Mouse (Mus musculus) neural tube, embryonic 12.5 days (tissue): ENCODE measurements around the gene Tcstv1. TPM values are rescaled to one million over a fixed set of nuclear protein-coding genes. Genes with fewer than 3 reads are reported as not detected.
"Not testable (repeated sequence)": the region's sequence is repeated elsewhere in the genome, so short reads cannot be mapped to it uniquely, and the experiment has no call there.

ENCODE experiments used
- ATAC-seq: fragments of 200-750 bp; cut with Nextera tagmentation; 2 replicates; pipeline ENCODE4 v1.8.0; 2017; ENCODE audit warnings: low read depth, mild to moderate bottlenecking, moderate TSS enrichment, moderate library complexity; ENCODE audit not compliant: low FRiP score
- H3K27ac ChIP-seq: fragments of 300-500 bp; sonication (generic); 2 replicates; pipeline ENCODE4 v1.5.1; 2016
- H3K27me3 ChIP-seq: fragments of 300-500 bp; sonication (generic); replicated peaks from 2 replicates; pipeline ENCODE4 v1.6.1; 2016; ENCODE audit warnings: mild to moderate bottlenecking
- H3K36me3 ChIP-seq: fragments of 300-500 bp; sonication (generic); 2 replicates; pipeline ENCODE4 v1.6.1; 2016; ENCODE audit warnings: mild to moderate bottlenecking
- H3K4me1 ChIP-seq: fragments of 300-500 bp; sonication (generic); 2 replicates; pipeline ENCODE4 v1.6.1; 2016
- H3K4me2 ChIP-seq: fragments of 300-500 bp; sonication (generic); replicated peaks from 2 replicates; pipeline ENCODE4 v1.6.1; 2016; ENCODE audit warnings: mild to moderate bottlenecking
- H3K4me3 ChIP-seq: fragments of 300-500 bp; sonication (generic); 2 replicates; pipeline ENCODE4 v1.5.1; 2016
- H3K9ac ChIP-seq: fragments of 300-500 bp; sonication (generic); 2 replicates; pipeline ENCODE4 v1.6.1; 2016; ENCODE audit warnings: mild to moderate bottlenecking
- H3K9me3 ChIP-seq: fragments of 300-500 bp; sonication (generic); 2 replicates; pipeline ENCODE4 v1.6.1; 2016; ENCODE audit warnings: mild to moderate bottlenecking
- WGBS: fragments of 180-500 bp; shearing (Covaris S2); methylation state at CpG from one replicate; pipeline ENCODE4 v1.1.7; 2016; 5-methylcytosine and 5-hydroxymethylcytosine counted together
- polyA plus RNA-seq: library from polyadenylated mRNA; unstranded; fragments of >200 nt; fragmentation: Nextera tagmentation; extraction: Ambion mirVana; gene quantifications from 2 replicates; pipeline ENCODE4 v1.2.1, GENCODE M21; 2016

Gene Tcstv1
- polyA plus RNA-seq: not detected in 2 replicates

DNA sequence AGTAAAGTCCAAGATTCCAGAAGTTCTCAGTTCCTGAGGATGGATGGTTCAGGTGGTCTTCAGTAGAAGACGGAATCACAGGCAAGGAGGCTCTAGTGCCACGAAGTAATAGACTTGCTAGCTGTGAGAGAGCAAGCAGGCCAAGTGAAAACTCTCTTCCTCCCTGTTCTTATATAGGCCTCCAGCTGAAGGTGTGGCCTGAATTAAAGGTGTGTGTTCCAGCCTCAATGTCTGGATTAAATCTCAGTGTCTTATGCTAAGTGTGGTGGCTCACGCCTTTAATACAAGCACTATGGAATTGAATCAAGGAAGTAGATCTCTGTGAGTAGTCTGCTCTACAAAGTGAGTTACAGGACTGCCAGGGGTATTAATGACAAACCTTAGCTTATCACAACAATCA lies at the start of gene Tcstv1:
Gene Tcstv1, minus strand, starts transcription at position 101 of the 400 bp plus-strand sequence.
- not testable (repeated sequence) for H3K36me3 ChIP-seq, H3K27ac ChIP-seq, H3K9ac ChIP-seq, H3K9me3 ChIP-seq, H3K4me3 ChIP-seq, H3K27me3 ChIP-seq, ATAC-seq, H3K4me2 ChIP-seq, H3K4me1 ChIP-seq
- 83% methylated on average over 3 of the region's 3 CpGs for WGBS

DNA sequence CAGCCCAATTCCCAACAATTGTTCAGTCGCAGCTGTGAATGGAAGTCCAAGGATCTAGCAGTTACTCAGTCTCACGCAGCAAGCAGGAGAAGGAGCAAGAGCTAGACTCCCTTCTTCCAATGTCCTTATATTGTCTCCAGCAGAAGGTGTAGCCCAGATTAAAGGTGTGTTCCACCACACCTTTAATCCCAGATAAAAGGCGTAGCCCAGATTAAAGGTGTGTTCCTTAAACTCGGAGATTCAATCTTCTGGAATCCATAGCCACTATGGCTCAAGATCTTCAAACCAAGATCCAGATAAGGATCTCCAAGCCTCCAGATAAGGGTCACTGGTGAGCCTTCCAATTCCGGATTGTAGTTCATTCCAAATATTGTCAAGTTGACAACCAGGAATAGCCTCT lies 34.6 kb upstream of the Tcstv1 start, which contains the start of gene Gm21761:
Gene Gm21761, minus strand, starts transcription at position 101 of the 400 bp plus-strand sequence.
- not testable (repeated sequence) for H3K9ac ChIP-seq, H3K9me3 ChIP-seq, ATAC-seq, H3K4me1 ChIP-seq, H3K4me2 ChIP-seq, H3K36me3 ChIP-seq, H3K4me3 ChIP-seq, H3K27me3 ChIP-seq, H3K27ac ChIP-seq
- 100% methylated on average over 1 of the region's 5 CpGs for WGBS

DNA sequence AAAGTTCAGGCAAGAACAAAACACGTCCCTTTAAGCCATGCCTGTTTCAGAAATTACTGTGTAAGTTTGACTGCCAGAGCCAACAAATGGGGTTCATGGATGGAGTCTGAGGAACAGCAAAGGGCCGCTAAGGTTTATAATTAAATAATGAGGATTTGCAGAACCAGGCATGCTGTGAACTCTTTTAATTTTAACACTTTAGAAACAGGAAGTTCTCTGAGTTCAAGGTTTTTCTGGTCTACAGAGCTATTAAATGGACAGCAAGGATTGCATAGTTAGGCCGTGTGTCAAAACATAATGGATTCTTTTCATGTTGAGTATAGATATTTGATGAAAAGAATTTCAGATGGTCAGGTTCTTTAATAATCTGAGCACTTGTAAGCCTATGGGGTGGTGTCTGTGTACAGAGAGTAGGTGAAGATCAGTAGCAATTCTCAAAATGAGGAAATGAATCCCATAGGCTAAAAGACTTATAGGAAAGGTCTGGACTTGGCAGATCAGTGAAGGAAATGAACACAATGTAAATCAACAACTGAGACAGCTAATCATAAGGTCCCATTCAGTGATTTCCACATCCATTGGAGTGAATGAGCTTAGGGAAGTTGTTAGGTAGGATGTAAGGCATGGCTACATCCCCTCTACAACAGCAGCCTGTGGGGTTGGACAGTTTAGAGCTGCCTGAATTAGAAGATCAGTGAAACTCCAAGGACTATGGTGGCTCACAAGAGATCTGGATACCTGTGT lies 30.2 kb upstream of the Tcstv1 start:
- H3K9ac ChIP-seq, H3K36me3 ChIP-seq, H3K27me3 ChIP-seq, H3K27ac ChIP-seq, ATAC-seq, H3K4me1 ChIP-seq, H3K4me2 ChIP-seq, H3K9me3 ChIP-seq, H3K4me3 ChIP-seq: not testable (repeated sequence)
- WGBS: 90% methylated on average over 3 of the region's 3 CpGs

DNA sequence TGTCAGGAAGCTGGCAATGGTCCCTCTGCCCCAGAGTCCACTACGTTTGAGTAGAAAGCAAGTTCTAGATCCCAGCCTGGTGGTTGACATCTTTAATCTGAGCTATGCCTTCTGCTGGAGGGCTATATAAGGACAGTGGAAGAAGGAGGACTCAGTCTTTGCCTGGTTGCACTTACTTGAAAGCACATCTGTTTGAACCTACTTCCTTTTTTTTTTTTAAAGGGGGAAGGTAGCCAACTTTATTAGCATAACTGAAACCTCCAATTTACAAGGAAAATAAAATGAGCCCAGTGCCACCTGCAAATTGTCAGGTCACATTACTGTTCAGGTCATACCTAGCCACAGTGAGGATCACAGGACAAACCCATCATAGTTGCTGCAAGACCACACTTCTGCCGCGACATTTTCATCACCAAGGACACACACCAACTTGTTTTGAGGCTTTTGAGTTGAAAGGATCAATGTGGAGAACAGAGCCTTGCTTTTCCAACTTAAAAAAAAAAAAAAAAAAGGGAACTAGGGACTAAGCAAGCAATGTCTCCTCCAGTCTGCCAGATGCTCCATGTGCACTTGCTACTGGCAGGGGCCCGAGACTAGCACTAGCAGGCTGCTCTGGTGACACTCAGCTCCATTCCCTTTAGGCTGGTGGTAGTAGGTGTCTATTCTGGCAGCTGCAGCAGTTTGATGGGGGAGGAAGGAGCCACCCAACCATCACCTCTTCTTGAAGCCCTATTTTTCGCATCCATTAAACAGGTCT lies 22.6 kb upstream of the Tcstv1 start:
- H3K27me3 ChIP-seq, H3K4me2 ChIP-seq, H3K9me3 ChIP-seq, H3K9ac ChIP-seq, H3K36me3 ChIP-seq, H3K27ac ChIP-seq, H3K4me3 ChIP-seq, ATAC-seq, H3K4me1 ChIP-seq: not testable (repeated sequence)
- WGBS: 76% methylated on average over 4 of the region's 5 CpGs

DNA sequence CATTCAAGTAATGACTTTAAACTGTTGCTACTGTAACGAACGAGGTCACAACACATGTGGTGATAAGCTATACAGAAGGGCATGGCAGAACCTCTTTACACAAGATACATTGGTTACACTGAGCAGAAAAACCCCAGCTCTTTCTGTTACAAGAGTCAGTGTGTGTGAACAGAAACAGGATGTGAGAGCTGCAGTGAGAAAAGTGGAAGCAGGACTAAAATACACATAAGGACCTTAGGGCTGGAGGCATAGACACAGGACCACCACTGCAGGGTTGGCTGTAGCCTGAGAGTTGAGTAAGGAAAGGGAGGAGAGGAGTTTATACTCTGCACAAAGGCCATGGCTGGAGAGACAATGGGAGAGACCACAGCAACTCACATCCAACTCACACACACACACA lies 21.9 kb upstream of the Tcstv1 start:
- H3K36me3 ChIP-seq, H3K4me1 ChIP-seq, H3K27ac ChIP-seq, H3K9me3 ChIP-seq, H3K4me3 ChIP-seq, ATAC-seq, H3K9ac ChIP-seq, H3K27me3 ChIP-seq, H3K4me2 ChIP-seq: not testable (repeated sequence)
- 71% methylated on average over 2 of the region's 2 CpGs for WGBS

DNA sequence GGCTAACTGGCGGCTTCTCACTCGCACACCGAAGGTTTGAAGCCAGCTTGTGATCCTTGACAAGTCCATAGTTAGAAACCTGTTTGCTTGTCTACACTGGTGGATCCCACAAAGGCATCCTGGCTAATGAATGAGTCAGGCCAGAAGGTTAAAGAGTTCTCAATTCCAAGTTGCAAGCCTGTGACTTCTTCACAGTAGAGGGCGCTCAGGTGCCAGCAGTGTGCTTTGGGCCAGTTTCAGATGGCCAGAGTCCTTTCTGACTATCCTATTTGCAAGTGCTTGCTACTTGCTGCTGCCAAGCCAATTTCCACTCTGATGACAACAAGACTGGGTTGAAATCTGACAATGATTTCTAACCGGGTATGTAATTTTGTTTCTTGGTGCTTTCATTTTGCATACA lies 4.0 kb upstream of the Tcstv1 start:
- H3K27me3 ChIP-seq, H3K4me2 ChIP-seq, H3K9me3 ChIP-seq, H3K4me3 ChIP-seq, H3K36me3 ChIP-seq, H3K4me1 ChIP-seq, H3K27ac ChIP-seq, ATAC-seq, H3K9ac ChIP-seq: not testable (repeated sequence)
- 51% methylated on average over 5 of the region's 5 CpGs for WGBS

DNA sequence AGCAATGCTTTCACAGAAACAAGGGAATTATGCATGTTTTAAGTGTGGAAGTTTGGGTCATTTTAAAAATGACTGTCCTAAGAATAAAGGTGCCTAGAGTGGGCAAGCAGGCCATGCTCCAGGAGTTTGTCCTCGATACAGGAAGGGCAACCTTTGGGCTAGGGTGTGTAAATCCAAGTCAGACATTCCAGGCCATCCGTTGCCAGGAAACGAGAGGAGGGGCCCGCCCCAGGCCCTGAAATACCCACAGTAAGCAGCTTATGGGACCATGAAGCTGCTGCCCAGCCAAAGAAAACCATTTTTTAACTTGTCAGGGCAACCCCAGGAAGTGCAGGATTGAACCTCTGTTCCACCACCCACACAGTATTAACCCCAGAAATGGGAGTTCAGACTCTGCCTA lies 7.7 kb downstream of the Tcstv1 start:
- 29% methylated on average over 4 of the region's 4 CpGs for WGBS

DNA sequence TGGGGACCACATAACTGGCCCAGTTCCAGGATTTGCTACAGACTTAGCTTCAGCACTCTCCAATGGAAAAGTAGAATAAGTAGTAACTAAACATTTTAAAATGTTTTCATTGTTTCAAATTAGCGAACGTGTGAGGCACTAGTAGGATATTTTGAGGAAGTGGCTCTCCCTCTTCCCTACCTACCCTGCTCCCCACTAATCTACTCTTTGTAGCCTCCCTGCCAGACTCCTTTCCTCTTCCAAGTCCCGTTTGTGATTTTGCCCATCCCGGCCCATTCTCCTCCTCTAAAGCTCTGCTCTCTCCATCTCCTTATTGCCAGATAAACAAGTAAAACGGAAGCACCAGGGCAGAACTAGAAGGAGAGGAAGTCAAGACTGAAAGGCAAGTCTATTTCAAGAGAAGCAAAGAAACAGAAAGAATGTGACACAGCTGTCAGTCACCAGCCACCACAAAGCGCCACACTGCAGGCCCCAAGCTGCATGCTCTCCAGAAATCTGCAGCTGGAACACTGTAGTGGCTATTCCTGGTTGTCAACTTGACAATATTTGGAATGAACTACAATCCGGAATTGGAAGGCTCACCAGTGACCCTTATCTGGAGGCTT lies 30.1 kb downstream of the Tcstv1 start:
- H3K27me3 ChIP-seq: not testable (repeated sequence)
- 84% methylated on average over 6 of the region's 7 CpGs for WGBS

More for the DNA sequence above, 7.7 kb downstream of the Tcstv1 start:
- not testable (repeated sequence) for H3K4me1 ChIP-seq, H3K4me3 ChIP-seq, ATAC-seq, H3K9me3 ChIP-seq, H3K9ac ChIP-seq, H3K27me3 ChIP-seq, H3K36me3 ChIP-seq, H3K27ac ChIP-seq, H3K4me2 ChIP-seq

DNA sequence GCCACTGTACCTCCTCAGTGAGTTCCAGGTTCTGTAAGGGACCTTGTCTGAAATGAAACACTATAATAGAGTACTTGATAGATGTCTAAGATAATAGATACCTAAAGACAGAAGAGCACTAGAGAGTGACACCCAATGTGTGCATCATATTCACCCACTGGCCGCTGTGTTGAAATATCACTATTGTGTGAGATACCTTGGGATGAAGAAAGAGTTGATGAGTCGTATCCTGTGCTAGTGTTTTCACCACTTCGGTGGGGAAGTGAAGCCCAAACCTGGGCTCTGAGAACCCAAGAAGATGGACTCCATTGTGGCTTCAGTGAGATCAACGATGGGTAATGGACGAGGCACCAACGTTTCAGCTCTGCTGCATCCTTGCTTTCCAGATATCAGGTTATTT lies 32.2 kb downstream of the Tcstv1 start:
- H3K27me3 ChIP-seq, H3K36me3 ChIP-seq, H3K9ac ChIP-seq, H3K4me2 ChIP-seq, H3K4me1 ChIP-seq, H3K27ac ChIP-seq, H3K4me3 ChIP-seq, H3K9me3 ChIP-seq, ATAC-seq: not testable (repeated sequence)
- WGBS: no CpG with 5 or more reads among the region's 6 CpGs

More for the DNA sequence above, 30.1 kb downstream of the Tcstv1 start:
- H3K4me2 ChIP-seq, H3K4me1 ChIP-seq, H3K36me3 ChIP-seq, H3K9me3 ChIP-seq, H3K9ac ChIP-seq, ATAC-seq, H3K4me3 ChIP-seq, H3K27ac ChIP-seq: not testable (repeated sequence)

Other genes with a start within 250 kb of the Tcstv1 start
- gene Hmgcs1, start 204.4 kb downstream of the Tcstv1 start, polyA plus RNA-seq: 426 and 430 TPM in 2 replicates
- 1.9 and 2.2 TPM in 2 replicates for gene Nim1k, start 138.9 kb downstream of the Tcstv1 start, polyA plus RNA-seq
- 42.7 and 46.2 TPM in 2 replicates for gene Zfp131, start 103.9 kb downstream of the Tcstv1 start, polyA plus RNA-seq
- gene AF067063, start 64.6 kb downstream of the Tcstv1 start, polyA plus RNA-seq: not detected in 2 replicates
- not detected in 2 replicates for gene D13Ertd608e, start 58.8 kb downstream of the Tcstv1 start, polyA plus RNA-seq
- not detected in 2 replicates for gene Gm21761, start 34.5 kb upstream of the Tcstv1 start, polyA plus RNA-seq
- gene B020031M17Rik, start 56.0 kb upstream of the Tcstv1 start, polyA plus RNA-seq: not detected in 2 replicates
- not detected in 2 replicates for gene Gm36079, start 132.2 kb upstream of the Tcstv1 start, polyA plus RNA-seq
- not detected in 2 replicates for gene Gm21188, start 157.4 kb upstream of the Tcstv1 start, polyA plus RNA-seq
- not detected in 2 replicates for gene Gm20767, start 245.5 kb upstream of the Tcstv1 start, polyA plus RNA-seq